Mouse (Mus musculus): Measurements from ENCODE around the gene Zfp655.

The Zfp655 gene

GRCm38 (mm10) chr5:145231367-145231871, at the start of gene Zfp655:
Gene Zfp655, plus strand, starts transcription at chr5:145231715.
- under 1% methylated on average over 42 of the region's 42 CpGs for whole genome bisulfite sequencing

- 85% methylated on average over 2 of the region's 2 CpGs for WGBS
Measured at GRCm38 (mm10) chr5:145185244-145185643, 46.3 kb upstream of the Zfp655 start.

- 93% methylated on average over 6 of the region's 6 CpGs for WGBS
Measured at GRCm38 (mm10) chr5:145189416-145189815, 42.1 kb upstream of the Zfp655 start.

- 28% methylated on average over 5 of the region's 5 CpGs for WGBS
Measured at GRCm38 (mm10) chr5:145190373-145190772, 41.1 kb upstream of the Zfp655 start.

GRCm38 (mm10) chr5:145190875-145191798, 40.4 kb upstream of the Zfp655 start:
- WGBS, result under 1% methylated on average over 41 of the region's 41 CpGs

- 78% methylated on average over 2 of the region's 2 CpGs for WGBS
Measured at GRCm38 (mm10) chr5:145191962-145192361, 39.6 kb upstream of the Zfp655 start, which contains the start of gene Atp5j2. Gene Atp5j2, minus strand, starts transcription at chr5:145192062.

- 71% methylated on average over 7 of the region's 7 CpGs for WGBS
Measured at GRCm38 (mm10) chr5:145200387-145200786, 31.1 kb upstream of the Zfp655 start.

- 1% methylated on average over 37 of the region's 37 CpGs for WGBS
Measured at GRCm38 (mm10) chr5:145201321-145201991, 30.1 kb upstream of the Zfp655 start, which contains the start of gene Zkscan14. Gene Zkscan14, minus strand, starts transcription at chr5:145201868.

- 50% methylated on average over 3 of the region's 3 CpGs for WGBS
Measured at GRCm38 (mm10) chr5:145202446-145202845, 29.1 kb upstream of the Zfp655 start.

GRCm38 (mm10) chr5:145203936-145204691, 27.4 kb upstream of the Zfp655 start, which contains the start of gene Zkscan5:
Gene Zkscan5, plus strand, starts transcription at chr5:145204562.
- WGBS, result 0% methylated on average over 22 of the region's 22 CpGs

GRCm38 (mm10) chr5:145205041-145205440, 26.5 kb upstream of the Zfp655 start:
- 15% methylated on average over 9 of the region's 9 CpGs for WGBS

- 93% methylated on average over 6 of the region's 6 CpGs for WGBS
Measured at GRCm38 (mm10) chr5:145207385-145207784, 24.1 kb upstream of the Zfp655 start.

GRCm38 (mm10) chr5:145207954-145208353, 23.6 kb upstream of the Zfp655 start:
- 92% methylated on average over 6 of the region's 6 CpGs for WGBS

- 60% methylated on average over 11 of the region's 11 CpGs for WGBS
Measured at GRCm38 (mm10) chr5:145208391-145208790, 23.1 kb upstream of the Zfp655 start.

- WGBS, result 95% methylated on average over 4 of the region's 4 CpGs
Measured at GRCm38 (mm10) chr5:145211340-145211739, 20.2 kb upstream of the Zfp655 start.

- WGBS, result 96% methylated on average over 4 of the region's 4 CpGs
Measured at GRCm38 (mm10) chr5:145212216-145212615, 19.3 kb upstream of the Zfp655 start.

- WGBS, result 91% methylated on average over 3 of the region's 3 CpGs
Measured at GRCm38 (mm10) chr5:145213505-145213904, 18.0 kb upstream of the Zfp655 start.

- WGBS, result 69% methylated on average over 4 of the region's 4 CpGs
Measured at GRCm38 (mm10) chr5:145214679-145215078, 16.8 kb upstream of the Zfp655 start.

- 84% methylated on average over 6 of the region's 6 CpGs for WGBS
Measured at GRCm38 (mm10) chr5:145217746-145218145, 13.8 kb upstream of the Zfp655 start.

- 97% methylated on average over 21 of the region's 21 CpGs for WGBS
Measured at GRCm38 (mm10) chr5:145218206-145218605, 13.3 kb upstream of the Zfp655 start.

GRCm38 (mm10) chr5:145218671-145219070, 12.8 kb upstream of the Zfp655 start:
- WGBS, result 96% methylated on average over 20 of the region's 20 CpGs

- WGBS, result 90% methylated on average over 8 of the region's 8 CpGs
Measured at GRCm38 (mm10) chr5:145219981-145220380, 11.5 kb upstream of the Zfp655 start.

All from cerebral cortex, adult 2 months (tissue).